Mouse (Mus musculus) spleen, postnatal 36 days (tissue): ENCODE measurements around the gene Scpep1.
"Not testable (repeated sequence)": the region's sequence is repeated elsewhere in the genome, so short reads cannot be mapped to it uniquely, and the experiment has no call there.

Experiments
- DNase-seq, 2 experiments: peaks; one replicate each; pipeline ENCODE4 v3.0.0; 2022; ENCODE audit warnings: low spot score in 2 of 2, mixed read lengths in 1 of 2

Gene Scpep1

DNA sequence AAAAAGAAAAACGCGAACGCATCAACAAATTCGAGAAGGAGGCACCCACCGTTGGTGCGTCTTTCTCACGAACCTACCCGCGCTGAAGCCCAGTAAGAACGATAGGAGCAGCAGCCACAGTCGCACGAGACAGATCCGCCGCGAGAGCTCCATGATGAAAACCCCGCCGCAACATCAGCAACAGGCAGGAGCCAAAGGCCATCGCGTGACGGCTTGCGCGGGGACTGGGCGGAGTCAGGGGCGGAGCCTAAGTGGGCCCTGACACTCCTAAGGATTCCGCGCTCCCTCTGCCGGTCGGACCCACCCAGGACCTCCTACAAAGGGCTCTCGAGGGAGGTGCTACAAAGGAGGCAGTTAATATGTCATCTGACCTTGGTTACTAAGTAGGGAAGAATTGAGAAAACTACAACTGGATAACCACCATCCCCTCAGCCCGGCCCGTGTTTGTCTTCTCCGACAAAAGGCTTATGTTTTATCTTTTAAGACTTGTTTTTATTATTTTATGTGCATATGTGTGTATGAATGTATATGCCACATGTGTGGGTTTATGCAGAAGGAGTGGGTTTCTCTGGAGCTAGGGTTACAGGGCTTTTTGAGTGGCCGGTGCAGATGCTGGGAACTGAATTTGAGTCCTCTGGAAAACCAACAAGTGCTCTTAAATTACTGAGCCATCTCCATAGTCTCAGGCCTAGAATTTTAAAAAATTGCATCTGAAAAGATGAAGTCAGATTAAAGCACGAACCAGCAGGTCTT is at the start of gene Scpep1:
Gene Scpep1 (minus strand): TSS at position 249 of the 753 bp plus-strand sequence.
- peak; percentile 97 for DNase-seq

DNA sequence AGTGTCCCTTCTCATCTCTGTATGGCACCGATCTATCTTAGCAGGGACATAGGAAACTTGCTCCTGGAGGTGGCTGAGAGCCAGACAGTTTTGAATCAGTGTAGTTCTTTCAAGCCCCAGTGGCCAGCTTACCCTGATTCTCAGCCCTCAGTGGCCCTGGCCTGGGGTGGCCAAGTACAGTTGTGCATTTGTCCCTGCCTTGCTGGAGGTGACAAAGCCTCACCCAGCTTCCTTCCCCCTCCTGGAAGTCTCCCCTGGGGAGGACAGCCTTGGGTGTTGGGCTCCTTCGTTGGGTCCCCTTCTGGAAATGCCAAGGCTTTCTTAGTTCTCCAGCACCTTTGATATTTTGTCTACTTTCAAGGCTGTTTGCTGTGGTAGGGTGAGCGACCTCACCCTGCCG is 48.5 kb upstream of the Scpep1 start:
- no peak for DNase-seq

DNA sequence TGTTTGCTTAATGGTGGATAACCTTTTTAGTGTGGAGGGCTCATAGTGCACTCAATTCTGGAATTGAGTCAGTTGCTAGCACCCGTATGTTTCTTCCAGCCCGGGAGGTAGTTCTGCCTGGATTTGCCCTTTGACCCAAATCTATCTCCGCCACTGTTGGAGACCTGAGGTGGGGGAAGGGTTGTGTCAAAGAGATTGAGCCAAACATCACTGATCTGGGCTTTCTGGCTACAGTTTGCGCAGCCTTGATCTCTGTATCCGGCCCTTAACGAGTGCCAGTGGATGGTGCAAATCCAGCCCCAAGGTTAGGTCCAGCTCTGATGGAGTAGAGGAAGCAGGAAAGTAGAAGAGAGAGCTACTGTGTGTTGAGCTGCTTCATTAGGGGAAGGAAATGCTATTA is 47.8 kb upstream of the Scpep1 start:
- no peak for DNase-seq

DNA sequence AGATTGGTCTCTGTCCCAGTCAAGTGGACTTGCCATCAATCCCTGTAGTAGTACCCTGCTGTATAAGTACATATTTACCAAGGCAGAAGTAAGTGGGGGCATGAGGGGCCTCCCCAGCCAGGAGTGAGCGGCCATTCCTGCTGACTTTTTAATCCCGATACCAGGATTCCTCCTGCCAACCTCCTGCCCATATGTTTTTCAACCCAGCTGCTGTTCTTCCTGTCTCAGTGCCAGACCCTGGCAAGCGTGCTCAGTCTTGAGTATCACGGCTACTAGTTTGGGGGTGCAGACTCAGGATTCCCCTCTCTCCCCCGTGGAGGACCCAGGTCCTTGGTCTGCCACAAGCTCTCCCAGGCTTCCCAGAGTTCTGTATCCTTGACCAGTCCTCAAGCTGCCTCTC is 47.4 kb upstream of the Scpep1 start:
- DNase-seq, result no peak

DNA sequence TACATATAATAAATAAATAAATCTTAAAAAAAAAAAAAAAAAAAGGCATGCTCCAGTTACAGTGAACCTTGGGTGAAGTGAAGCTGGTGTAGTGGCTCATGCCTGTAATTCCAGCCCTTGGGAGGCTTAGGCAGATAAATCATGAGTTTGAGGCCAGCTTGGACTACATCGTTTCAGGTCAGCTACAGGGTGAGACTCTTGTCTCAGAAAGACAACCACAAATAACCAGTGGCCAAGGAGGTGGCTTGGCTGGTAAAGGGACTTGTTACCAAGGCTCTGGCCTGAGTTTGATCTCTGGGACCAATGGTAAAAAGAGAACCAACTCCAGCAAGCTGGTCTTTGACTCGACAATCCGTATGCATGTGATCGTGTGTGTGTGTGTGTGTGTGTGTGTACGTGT is 46.8 kb upstream of the Scpep1 start:
- no peak for DNase-seq

DNA sequence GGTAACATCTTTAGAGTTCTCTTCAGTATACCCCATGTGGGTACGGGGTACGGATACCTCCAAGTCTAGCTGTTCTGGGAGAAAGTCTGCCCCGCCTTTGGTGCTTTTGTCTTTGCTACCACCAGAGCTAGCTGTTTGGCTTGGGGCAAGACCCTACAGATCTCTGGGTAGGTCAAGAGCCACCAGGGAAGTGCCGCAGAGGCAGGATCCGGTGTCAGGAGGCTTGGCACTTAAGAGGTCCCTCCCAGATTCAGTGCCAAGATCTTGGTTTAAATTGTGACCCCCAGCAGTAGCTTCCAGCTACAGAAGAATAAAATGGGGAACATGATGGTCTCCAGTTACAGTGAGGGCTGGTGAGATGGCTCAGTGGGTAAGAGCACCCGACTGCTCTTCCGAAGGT is 46.3 kb upstream of the Scpep1 start:
- no peak for DNase-seq

DNA sequence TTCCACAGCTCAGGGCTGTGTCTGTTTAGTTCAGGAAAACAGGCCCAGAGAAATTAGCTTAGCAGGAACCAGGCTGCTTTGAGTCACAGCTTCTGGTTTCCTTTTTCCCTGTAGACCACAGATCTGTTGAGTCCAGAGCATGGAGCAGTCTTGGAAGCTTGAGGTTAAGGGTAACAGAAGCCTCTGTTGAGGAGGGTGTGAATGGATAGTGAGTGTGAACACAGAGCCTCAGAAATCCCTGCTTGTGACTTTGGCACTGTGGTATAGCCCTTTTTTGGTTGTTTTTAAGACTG is 45.2 kb upstream of the Scpep1 start:
- no peak for DNase-seq

DNA sequence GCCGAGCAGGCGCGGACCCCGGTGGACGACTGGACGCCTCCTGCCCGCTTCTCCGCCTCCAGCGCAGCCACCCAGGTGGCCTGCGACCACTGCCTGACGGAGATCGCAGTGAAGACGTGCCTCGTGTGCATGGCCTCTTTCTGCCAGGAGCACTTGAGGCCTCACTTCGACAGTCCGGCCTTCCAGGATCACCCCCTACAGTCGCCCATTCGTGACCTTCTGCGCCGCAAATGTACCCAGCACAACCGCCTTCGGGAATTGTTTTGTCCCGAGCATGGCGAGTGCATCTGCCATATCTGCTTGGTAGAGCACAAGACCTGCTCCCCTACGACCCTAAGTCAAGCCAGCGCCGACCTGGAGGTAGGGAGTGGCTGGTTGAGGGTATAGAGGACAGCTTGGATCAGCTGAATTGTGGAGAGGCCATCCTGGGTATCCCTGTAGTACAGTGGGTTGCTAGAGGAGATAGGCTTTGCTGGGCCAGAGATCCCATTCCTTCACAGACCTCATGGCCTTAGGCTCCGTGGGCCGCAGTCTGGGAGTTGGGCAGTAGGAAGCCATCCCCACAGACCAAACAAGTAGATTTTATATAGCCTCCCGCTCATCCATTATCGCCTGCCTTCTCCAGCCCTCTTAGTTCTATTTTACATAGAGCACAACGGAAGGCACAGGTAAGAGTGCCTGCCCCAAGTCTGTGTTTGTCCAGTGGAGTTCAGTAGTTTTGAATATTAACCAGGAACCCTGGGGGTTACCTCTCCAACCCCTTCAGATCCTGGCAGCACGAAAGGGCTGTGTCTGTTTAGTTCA is 44.7 kb upstream of the Scpep1 start:
- DNase-seq, result no peak

DNA sequence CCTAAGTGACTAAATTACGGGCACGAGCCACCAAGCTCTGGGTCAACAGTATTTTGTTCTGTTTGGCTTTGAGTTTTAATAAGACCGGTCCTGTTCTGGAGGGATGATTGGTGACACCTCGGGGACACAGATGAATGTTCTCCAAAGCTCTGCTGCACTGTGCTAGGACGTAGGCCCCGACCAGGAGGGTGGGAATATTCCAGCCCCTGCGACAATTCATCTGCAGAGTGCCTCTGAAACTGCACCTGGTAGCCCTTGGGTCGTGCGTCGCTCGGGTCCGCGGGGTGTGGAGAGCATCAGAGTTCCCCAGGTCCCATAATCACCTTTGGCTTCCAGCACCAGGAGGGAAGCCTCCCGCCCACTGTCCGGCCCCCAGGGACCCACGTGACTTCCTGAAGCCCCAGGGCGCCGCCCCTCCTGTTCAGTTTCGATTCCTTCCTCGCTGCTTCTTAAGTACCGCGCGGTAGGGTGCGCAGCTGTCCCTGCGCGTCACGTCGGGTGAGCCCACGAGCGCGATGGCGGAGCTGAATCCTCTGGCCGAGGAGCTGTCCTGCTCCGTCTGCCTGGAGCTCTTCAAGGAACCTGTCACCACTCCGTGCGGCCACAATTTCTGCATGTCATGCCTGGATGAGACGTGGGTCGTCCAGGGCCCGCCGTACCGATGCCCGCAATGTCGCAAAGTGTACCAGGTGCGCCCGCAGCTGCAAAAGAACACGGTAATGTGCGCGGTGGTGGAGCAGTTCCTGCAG is 43.9 kb upstream of the Scpep1 start, which contains the start of gene Trim25:
Gene Trim25 (plus strand): TSS at position 403 of the 749 bp plus-strand sequence.
- DNase-seq, result peak; percentile 96 to 98

DNA sequence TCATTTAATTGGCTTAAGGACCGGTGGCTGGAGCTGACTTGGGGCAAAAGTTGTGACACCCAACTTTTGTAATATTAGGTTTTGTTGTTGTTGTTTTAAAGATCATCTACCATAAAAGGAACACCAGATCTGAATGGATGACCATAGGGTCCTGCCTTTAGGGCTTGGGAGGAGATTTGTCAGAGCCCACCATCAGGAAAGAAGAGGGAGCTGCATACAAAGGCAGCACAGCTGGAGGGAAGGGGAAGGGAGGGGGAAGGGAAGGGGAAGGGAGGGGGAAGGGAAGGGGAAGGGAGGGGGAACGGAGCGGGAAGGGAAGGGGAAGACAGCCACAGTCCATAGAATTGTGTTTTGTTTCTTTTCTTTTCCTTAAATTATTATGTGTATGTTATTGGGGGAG is 43.1 kb upstream of the Scpep1 start:
- no peak for DNase-seq

DNA sequence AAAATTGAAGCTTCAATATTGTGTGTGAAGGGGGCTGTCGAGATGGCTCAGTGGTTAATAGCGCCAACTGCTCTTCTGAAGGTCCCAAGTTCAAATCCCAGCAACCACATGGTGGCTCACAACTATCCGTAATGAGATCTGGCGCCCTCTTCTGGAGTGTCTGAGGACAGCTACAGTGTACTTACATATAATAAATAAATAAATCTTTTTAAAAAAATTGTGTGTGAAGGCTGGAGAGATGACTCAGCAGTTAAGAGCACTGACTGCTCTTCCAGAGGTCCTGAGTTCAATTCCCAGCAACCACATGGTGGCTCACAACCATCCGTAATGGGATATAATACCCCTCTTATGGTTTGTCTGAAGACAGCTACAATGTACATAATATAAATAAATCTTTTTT is 42.1 kb upstream of the Scpep1 start:
- not testable (repeated sequence) for DNase-seq

DNA sequence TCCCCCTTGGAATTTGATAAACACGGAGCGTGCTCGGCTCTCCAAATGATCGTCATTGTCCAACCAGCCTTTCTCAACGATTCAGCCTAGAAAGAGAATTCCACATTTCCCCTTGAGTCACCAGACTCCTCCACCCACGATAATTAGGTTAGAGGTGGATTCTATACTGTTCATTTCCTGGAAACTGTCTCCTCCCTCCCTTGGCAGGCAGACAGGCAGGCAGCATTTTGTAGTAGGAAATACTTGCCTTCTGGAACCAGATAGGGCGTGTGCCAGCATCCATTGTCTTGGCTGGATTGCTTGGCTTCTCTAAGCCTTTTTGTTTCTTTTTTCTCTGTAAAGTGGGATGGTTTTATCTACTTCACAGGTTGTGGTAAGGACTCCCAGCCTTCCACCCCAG is 41.2 kb upstream of the Scpep1 start:
- DNase-seq, result no peak

DNA sequence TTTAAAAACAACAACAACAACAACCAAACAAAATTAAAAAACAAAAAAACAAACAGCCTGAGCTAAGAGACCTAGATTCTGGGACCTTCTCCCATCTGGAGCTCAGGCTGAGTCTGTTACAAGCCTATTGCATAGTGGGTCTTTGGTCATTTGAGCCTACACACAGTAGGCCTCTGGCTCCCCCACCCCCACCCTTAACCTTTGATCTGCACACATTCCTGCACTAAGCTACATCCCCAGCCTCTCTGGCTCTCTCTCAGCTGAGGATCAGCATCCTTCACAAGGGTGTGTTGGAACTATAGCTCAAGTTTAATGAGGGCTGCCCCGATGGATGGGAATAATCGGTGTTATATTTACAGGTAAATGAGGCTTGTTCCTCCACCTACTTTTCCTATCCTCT is 40.4 kb upstream of the Scpep1 start:
- DNase-seq, result no peak

DNA sequence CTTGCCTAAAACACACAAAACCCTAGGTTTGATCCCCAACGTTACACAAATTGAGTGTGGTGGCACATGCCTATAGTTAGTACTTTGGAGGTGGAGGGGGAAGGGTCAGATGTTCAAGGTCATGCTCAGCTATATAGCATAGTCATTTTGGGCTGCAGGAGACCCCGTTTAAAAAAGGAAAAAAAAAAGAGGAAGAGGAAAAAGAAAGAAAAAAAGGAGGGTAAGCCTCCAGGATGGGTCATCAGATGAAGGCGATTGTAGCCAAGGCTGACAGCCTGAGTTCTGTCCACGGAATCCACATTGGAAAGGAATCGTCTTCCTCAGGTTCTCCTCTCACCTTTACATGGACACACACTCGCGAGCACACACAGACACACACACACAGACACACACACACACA is 39.2 kb upstream of the Scpep1 start:
- DNase-seq, result no peak

DNA sequence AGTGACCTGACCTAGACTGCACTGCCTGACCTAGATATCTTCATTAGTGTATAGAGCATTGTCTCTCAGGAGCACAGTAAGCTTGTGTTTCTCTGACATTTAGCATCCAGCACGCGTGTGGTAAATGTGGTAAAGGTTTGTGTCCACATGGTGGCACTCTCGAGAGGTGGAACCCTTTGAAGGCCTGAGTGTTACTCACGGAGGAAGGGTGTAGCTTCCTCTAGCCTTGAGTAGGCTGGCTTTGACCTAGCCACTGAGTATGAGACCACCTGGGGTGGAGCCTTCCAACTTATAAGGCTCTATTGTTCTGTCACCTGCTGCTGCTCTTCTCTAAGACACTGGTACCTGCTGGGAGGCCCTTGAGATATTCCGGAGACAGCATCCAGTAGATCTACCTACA is 38.4 kb upstream of the Scpep1 start:
- peak; percentile 84 to 85 for DNase-seq

DNA sequence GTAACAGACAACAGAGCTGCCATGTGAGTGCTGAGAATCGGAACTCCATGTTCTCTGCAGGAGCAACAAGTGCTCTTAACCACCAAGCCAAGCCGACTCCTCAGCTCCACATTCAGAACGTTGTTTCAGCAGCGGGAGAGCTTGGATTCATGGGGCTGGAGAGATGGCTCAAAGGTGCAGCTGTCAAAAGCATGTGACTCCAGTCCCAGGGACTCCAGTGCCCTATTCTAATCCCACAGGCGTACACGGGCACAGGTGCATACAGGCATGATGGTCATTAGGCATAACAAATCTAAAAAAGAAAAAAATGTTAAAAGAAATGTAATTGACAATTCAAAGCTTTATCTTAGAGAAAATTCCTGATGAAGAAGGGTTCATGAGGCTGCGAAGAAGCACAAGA is 37.9 kb upstream of the Scpep1 start:
- DNase-seq, result no peak

DNA sequence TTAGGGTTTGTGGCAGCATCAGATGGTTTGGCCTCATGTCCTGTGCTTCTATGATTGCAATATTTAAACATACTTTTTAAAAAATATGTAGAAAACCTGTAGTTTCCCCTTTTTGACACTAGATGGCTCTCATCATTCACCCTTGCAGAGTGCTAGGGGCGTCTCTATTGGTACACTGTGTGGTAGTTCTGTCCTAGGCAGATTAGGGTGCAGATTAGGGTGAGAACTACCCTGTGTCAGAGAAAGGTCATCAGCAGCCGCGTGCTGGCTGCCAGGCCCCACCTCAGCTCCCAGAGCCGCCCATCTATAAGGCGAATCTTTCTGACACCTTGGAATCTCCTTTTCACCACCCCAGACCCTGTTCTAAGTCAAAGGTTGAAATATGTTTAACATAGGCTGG is 34.3 kb upstream of the Scpep1 start:
- peak; percentile 19 to 46 for DNase-seq

DNA sequence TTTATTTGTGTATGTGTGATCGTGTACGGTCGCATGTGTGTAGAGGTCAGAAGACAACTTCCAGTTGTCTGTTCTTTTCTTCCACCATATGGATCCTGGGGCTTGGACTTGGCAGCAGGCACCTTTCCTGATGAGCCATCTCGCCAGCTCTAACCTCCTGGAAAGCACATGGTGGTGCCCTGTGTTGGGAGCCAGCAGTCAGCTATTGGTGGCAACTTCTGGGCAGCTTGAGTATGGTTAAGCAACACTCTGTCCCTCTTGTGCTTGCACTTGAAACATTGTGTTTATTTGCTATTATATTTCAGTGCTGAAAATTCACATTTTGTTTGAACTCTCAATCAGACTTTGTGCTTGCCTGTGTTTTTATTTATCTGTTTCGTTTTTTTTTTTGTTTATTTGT is 33.7 kb upstream of the Scpep1 start:
- DNase-seq, result no peak

DNA sequence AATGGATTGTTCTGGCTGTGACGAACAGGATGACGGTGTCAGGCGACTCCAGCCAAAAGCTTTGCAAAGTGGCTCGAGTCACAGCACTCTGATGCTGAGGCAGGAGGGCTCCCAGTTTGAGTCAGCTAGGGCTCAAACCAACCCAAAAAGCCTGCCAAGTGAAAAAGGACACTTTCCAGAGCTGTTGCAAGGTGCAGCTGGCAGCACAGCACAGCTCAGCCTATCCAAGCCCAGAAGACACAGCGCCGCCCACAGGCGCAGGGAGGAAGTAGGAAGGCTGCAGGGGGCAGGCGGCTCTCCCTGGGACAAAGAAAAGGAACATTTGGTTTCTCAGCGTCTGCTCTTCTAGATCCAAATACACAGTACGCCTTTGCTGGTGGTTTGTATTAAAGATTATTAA is 31.4 kb upstream of the Scpep1 start:
- DNase-seq, result no peak

DNA sequence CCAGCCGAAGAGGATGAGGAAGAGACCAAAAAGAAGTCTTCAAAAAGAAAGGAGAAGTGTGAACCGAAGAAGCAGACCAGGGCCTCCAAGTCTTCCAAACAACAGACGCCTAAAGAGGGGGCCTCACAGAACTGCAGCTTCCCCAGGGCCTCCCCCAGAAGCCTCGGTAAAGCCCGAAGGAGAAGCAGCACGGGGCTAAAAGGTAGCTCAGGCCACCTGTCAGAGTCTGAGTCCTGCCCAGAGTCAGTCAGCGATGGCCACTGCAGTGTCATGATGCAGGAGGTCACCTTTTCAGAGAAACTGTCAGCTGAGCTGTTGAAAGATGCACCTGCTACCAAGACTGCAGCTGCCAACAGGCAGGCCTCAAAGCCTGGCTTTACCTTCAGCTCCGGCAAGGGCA is 26.1 kb upstream of the Scpep1 start:
- no peak for DNase-seq

DNA sequence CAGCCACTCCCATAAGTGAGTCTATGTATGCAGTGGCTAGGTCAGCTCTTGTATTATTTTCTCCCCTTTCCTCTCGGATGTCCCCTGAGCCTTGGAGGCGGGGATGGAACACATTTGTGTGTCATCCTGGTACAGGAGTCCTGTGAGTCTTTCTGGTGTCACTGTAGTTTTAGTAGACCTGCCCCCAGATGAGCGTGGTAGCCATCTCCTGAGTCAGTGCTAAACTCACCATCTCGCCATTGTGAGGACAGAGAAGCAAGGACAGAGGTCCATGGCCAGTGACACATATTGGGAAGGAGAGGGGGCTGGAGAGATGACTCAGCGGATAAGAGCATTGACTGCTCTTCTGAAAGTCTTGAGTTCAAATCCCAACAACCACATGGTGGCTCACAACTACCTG is 21.9 kb upstream of the Scpep1 start:
- DNase-seq, result no peak

DNA sequence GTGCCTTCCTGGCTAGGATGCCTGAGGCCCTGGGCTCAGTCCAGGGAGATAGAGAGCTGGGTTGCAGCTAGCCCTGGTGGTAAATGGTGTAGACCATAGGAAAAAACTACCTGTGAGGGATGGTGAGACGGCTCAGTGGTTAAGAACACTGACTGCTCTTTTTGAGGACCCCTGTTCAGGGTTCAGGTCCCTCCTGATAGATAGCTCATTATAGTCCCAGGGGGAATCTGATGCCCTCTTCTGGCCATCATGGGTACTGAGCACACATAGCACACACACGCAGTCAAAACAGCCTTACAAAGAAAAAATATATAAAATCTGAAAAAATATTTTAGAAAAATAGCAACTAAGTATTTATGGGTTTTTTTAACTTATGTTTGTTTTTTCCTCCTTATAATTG is 21.1 kb upstream of the Scpep1 start:
- no peak for DNase-seq
